Mouse (Mus musculus) cortical plate, adult 2 months (tissue): Measurements from ENCODE around the gene Bgn.

Experiments
- CTCF ChIP-seq: fragments of 200-500 bp; IDR thresholded peaks from 2 replicates; pipeline ENCODE4 v1.5.1; 2011; ENCODE audit warnings: mild to moderate bottlenecking, control low read depth, low read length; ENCODE audit not compliant: insufficient read depth; ENCODE audit errors: extremely low read depth
- POLR2A ChIP-seq: fragments of 200-500 bp; IDR thresholded peaks from 2 replicates; pipeline ENCODE4 v1.6.1; 2011; ENCODE audit warnings: mild to moderate bottlenecking, low read length, control low read depth; ENCODE audit not compliant: insufficient read depth; ENCODE audit errors: extremely low read depth

GRCm38 (mm10) chrX:73474340-73475165 lies 8.8 kb upstream of the Bgn start:
- TF ChIP-seq CTCF (no peak), POLR2A (no peak)
